Mouse (Mus musculus) cortical plate, adult 2 months (tissue): ENCODE data around the gene Kcnc4.

ENCODE experiments used
- CTCF ChIP-seq: fragments of 200-500 bp; IDR thresholded peaks from 2 replicates; pipeline ENCODE4 v1.5.1; 2011; ENCODE audit warnings: mild to moderate bottlenecking, control low read depth, low read length; ENCODE audit not compliant: insufficient read depth; ENCODE audit errors: extremely low read depth
- POLR2A ChIP-seq: fragments of 200-500 bp; IDR thresholded peaks from 2 replicates; pipeline ENCODE4 v1.6.1; 2011; ENCODE audit warnings: mild to moderate bottlenecking, low read length, control low read depth; ENCODE audit not compliant: insufficient read depth; ENCODE audit errors: extremely low read depth

DNA sequence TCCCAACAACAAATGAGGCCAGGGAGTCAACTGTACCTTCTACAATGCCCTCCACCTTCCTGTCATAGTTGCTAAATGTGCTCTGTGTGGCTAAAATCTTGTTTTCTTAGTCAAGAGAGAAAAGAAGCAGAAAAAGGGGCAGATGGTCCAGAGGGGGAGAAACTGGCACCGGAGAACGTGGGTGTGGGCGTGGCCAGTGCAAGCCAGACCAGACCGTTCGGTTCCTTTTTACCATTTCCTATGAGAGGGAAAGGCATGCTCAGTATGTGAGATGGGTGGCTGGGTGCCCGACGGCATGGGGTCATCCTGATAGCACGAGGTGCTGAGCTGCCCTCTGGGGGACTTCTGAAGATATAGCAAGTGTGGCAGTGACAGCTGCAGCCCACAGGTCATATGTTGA lies 49.3 kb upstream of the Kcnc4 start:
- TF ChIP-seq CTCF = no peak
- no peak for TF ChIP-seq POLR2A
